Mouse (Mus musculus) lung, embryonic 14.5 days (tissue): ENCODE data around the gene Clip4. TPM values are rescaled to one million over a fixed set of nuclear protein-coding genes. Genes with fewer than 3 reads are reported as not detected.
"Not testable (repeated sequence)": the region's sequence is repeated elsewhere in the genome, so short reads cannot be mapped to it uniquely, and the experiment has no call there.

ENCODE experiments used
- ATAC-seq: fragments of 200-750 bp; cut with Nextera tagmentation; 2 replicates; pipeline ENCODE4 v1.8.0; 2017; ENCODE audit warnings: mild to moderate bottlenecking, moderate TSS enrichment, moderate library complexity; ENCODE audit not compliant: insufficient read depth
- DNase-seq: peaks from one replicate; pipeline ENCODE4 v3.0.0-alpha.2; 2015
- H3K27ac ChIP-seq: fragments of 300-500 bp; sonication (generic); 2 replicates; pipeline ENCODE4 v1.5.1; 2014; ENCODE audit warnings: low read depth, mild to moderate bottlenecking, moderate library complexity
- H3K27me3 ChIP-seq: fragments of 300-500 bp; sonication (generic); 2 replicates; pipeline ENCODE4 v1.6.1; 2014; ENCODE audit warnings: low read length, control low read depth; ENCODE audit not compliant: insufficient read depth
- H3K36me3 ChIP-seq: fragments of 300-500 bp; sonication (generic); 2 replicates; pipeline ENCODE4 v1.6.1; 2014; ENCODE audit warnings: control low read depth; ENCODE audit not compliant: insufficient read depth
- H3K4me1 ChIP-seq: fragments of 300-500 bp; sonication (generic); 2 replicates; pipeline ENCODE4 v1.6.1; 2014; ENCODE audit warnings: antibody characterized with exemption, control low read depth; ENCODE audit not compliant: insufficient read depth
- H3K4me2 ChIP-seq: fragments of 300-500 bp; sonication (generic); 2 replicates; pipeline ENCODE4 v1.6.1; 2014; ENCODE audit warnings: mild to moderate bottlenecking
- H3K4me3 ChIP-seq: fragments of 300-500 bp; sonication (generic); 2 replicates; pipeline ENCODE4 v1.5.1; 2014; ENCODE audit warnings: low read depth, low read length
- H3K9ac ChIP-seq: fragments of 300-500 bp; sonication (generic); 2 replicates; pipeline ENCODE4 v1.6.1; 2014
- H3K9me3 ChIP-seq: fragments of 300-500 bp; sonication (generic); 2 replicates; pipeline ENCODE4 v1.6.1; 2016; ENCODE audit warnings: low read depth, low read length, control low read depth
- CTCF ChIP-seq: IDR thresholded peaks from 2 replicates; pipeline ENCODE4 v1.5.1; 2016; ENCODE audit warnings: antibody characterized with exemption, low read depth
- WGBS: fragments of 180-500 bp; shearing (Covaris S2); extraction: QIAGEN DNeasy Blood & Tissue Kit; methylation state at CpG from one replicate; pipeline ENCODE4 v1.1.7; 2014; 5-methylcytosine and 5-hydroxymethylcytosine counted together
- polyA plus RNA-seq: library from polyadenylated mRNA; unstranded; fragments of >200 nt; fragmentation: Nextera tagmentation; extraction: Ambion mirVana; gene quantifications from 2 replicates; pipeline ENCODE4 v1.2.1, GENCODE M21; 2014

Gene Clip4
- 4.3 and 5.3 TPM in 2 replicates for polyA plus RNA-seq

DNA sequence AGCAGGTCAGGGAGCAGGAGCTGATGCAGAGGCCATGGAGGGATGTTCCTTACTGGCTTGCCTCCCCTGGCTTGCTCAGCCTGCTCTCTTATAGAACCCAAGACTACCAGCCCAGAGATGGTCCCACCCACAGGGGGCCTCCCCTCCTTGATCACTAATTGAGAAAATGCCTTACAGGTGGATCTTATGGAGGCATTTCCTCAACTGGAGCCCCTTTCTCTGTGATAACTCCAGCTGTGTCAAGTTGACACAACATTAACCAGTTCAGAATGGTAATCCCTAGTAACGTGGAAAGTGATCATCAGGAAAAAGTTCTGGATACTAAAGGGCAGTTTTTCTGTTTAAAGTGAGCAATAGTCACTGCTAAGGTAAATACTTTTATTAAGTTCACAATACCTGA is at the start of gene Clip4:
Gene Clip4, plus strand, starts transcription at position 301 of the 400 bp plus-strand sequence.
- H3K9me3 ChIP-seq, H3K27me3 ChIP-seq, ATAC-seq, H3K36me3 ChIP-seq, DNase-seq, H3K9ac ChIP-seq, H3K4me2 ChIP-seq, H3K4me1 ChIP-seq, H3K4me3 ChIP-seq, H3K27ac ChIP-seq: not testable (repeated sequence)
- 66% methylated on average over 1 of the region's 1 CpGs for WGBS

DNA sequence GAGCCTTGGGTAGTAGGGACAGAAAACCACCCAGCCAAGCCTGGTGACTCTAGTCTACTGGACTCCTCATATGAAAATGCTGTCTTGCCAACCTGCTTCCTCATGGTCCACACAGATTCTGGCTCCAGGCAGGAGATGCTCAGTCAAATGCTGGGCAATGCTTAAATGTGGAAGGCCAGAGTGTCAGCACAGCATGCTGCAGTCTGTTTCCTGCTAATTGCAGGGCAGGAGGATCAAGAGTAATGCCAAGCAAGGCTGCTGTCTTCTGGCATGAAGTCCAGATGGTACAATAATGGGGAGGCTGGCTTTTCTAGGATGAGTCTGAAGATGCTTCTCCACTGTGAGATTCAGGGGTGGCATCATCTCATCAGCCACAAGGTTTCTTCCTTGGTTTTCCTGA is 47.8 kb upstream of the Clip4 start:
- DNase-seq (no peak), ATAC-seq (no peak)

DNA sequence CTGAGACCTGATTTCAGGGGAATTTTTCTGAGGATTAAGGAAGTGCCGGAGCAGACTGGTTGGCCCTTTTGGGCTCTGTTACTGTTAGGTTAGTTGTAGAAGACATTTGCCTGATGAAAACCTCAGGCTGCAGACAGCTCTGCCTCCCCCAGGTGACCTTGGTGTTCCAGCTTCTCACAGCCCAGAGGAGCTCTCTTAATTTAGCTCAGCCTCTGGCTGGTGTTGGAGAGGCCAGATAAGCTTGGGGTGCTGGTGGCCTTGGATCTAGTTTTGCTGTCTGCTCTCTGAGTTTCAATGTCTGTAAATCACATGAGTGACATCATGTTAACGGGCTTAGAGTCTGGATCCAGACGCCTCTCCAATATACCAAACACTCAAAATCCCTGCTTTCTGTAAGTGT is 47.3 kb upstream of the Clip4 start:
- Histone ChIP-seq H3K9me3 (no peaks in the 10 kb centered on the region), H3K27ac (no peak overlapping the region), H3K4me2 (no peak overlapping the region), H3K36me3 (no peaks in the 10 kb centered on the region), H3K4me3 (no peak overlapping the region), H3K9ac (no peak overlapping the region), H3K4me1 (no peaks in the 10 kb centered on the region), H3K27me3 (no peaks in the 10 kb centered on the region)
- no peak for ATAC-seq
- no peak for TF ChIP-seq CTCF
- DNase-seq, result no peak
- 54% methylated on average over 3 of the region's 3 CpGs for WGBS

More for the DNA sequence above, 47.8 kb upstream of the Clip4 start:
- Histone ChIP-seq H3K4me2 (no peak overlapping the region), H3K9me3 (no peaks in the 10 kb centered on the region), H3K9ac (no peak overlapping the region), H3K27ac (no peak overlapping the region), H3K27me3 (no peaks in the 10 kb centered on the region), H3K36me3 (no peaks in the 10 kb centered on the region), H3K4me1 (no peaks in the 10 kb centered on the region), H3K4me3 (no peak overlapping the region)
- no peak for TF ChIP-seq CTCF

DNA sequence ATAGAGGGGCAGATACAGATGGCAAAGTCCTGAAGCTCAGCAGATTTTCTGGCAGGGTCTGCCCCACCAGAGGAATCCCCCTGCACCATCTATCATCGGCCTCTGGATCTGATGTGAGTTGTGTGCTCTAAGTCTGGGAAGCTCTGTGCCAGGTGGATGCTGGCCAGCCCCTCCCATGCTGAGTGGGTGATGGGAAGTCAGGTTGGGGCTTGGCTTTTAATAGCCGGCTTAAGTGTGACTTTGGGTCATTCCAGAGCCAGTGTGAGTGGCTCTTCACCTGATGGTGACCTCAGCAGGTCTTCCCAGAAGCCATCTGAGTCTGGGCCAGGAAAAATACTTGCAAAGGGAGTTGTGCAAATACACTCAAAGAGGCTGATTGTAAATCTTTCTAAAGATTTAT is 37.6 kb upstream of the Clip4 start:
- no peaks in the 10 kb centered on the region for H3K36me3 ChIP-seq
- H3K4me3 ChIP-seq, result no peak overlapping the region
- peak; percentile 63 for DNase-seq
- H3K27ac ChIP-seq, result no peak overlapping the region
- TF ChIP-seq CTCF, result no peak
- ATAC-seq, result peak; percentile 88
- no peaks in the 10 kb centered on the region for H3K4me1 ChIP-seq
- 34% methylated on average over 2 of the region's 2 CpGs for WGBS
- H3K9me3 ChIP-seq, result no peaks in the 10 kb centered on the region
- H3K4me2 ChIP-seq, result no peak overlapping the region
- H3K27me3 ChIP-seq, result no peaks in the 10 kb centered on the region
- no peak overlapping the region for H3K9ac ChIP-seq

DNA sequence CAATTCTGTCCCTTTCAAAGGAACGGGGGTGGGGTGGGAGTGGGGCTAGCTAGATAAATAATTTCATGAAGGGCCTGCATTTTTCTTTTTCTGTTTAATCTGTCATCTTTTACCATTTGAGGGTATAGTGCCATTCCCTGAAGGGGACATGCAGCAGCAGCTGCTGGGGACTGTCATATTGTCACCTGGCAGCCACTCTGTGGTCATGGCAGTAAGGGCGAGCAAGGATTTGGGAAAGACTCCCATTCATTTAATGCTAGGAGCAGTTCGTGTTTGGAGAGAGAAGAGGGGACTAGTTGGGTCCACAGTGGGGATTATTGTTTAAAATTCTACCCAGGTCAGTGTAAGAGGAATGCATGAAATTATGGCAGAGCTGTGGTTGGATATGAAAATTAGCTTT is 31.8 kb upstream of the Clip4 start:
- Histone ChIP-seq H3K36me3 (no peaks in the 10 kb centered on the region), H3K4me1 (no peaks in the 10 kb centered on the region), H3K9ac (no peak overlapping the region), H3K9me3 (no peaks in the 10 kb centered on the region), H3K4me3 (no peak overlapping the region), H3K27me3 (no peaks in the 10 kb centered on the region), H3K4me2 (no peak overlapping the region), H3K27ac (no peak overlapping the region)
- 27% methylated on average over 3 of the region's 3 CpGs for WGBS
- ATAC-seq (no peak), DNase-seq (no peak)
- TF ChIP-seq CTCF, result no peak

DNA sequence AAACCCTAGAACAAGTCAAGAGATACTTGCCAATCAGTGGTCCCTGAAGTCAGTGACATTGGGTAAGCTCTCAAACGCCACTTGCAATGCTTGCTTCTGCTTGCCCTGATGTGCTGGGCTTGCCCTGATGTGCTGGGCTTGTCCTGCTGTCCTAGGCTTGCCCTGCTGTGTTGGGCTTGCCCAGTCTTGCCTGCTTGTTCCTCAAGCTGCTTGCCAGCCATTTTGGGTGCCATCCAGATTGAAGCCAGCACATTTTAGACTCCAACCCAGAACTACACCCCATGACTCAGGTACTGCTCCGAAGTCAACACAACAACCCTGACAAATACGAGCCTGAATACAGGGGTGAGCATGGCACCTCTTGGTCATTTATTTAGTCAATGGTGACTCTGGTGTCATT is 26.1 kb upstream of the Clip4 start:
- ATAC-seq (no peak), DNase-seq (no peak)
- Histone ChIP-seq H3K9ac (no peak overlapping the region), H3K4me3 (no peak overlapping the region), H3K27ac (no peak overlapping the region), H3K9me3 (no peaks in the 10 kb centered on the region), H3K4me1 (no peaks in the 10 kb centered on the region), H3K36me3 (no peaks in the 10 kb centered on the region), H3K4me2 (no peak overlapping the region), H3K27me3 (no peaks in the 10 kb centered on the region)
- 78% methylated on average over 3 of the region's 3 CpGs for WGBS
- no peak for TF ChIP-seq CTCF

DNA sequence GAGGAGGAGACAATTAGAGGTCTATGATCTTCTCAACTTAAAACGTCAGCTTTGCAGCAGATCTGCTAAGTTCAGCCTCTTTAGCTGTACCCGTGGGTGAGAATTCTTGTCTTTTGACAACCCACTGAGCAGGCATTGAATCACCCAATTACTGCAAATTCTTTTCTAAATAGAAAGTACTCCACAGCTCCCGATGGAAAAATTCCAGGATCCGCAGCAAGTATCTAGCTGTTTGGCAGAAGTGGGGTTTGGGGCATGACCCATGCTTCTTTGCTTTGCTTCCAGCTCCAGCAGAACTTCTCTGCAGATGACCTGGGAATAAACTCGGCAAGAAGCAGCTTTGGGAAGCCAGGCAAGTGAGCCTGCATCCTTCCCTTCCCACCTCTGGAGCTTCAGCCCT is 25.3 kb upstream of the Clip4 start:
- Histone ChIP-seq H3K4me3 (no peak overlapping the region), H3K36me3 (no peaks in the 10 kb centered on the region), H3K27ac (no peak overlapping the region), H3K9ac (no peak overlapping the region), H3K4me2 (no peak overlapping the region), H3K4me1 (no peaks in the 10 kb centered on the region), H3K27me3 (no peaks in the 10 kb centered on the region), H3K9me3 (no peaks in the 10 kb centered on the region)
- ATAC-seq (no peak), DNase-seq (peak; percentile 72)
- 23% methylated on average over 5 of the region's 5 CpGs for whole genome bisulfite sequencing
- TF ChIP-seq CTCF, result no peak

DNA sequence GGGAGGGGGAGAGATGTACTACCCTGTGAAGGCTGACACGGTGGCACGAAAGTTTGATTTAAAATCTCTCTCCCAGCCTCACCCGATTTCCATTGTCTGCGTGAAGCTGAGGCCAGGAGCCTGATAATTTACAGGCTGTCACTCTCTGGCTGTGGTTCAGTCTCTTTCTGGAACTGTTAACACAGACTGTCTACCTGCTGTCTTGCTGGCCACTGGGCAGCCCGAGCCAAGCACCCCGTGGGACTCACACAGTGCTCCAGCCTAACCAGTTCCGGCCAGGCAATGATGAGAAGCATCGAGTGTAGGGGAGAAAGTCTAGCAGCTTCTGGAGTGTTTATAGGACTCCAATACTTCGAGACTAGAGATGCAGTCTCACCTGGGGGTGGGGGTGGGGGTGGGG is 22.2 kb upstream of the Clip4 start:
- H3K36me3 ChIP-seq, result no peaks in the 10 kb centered on the region
- no peak overlapping the region for H3K4me2 ChIP-seq
- ATAC-seq (no peak), DNase-seq (no peak)
- H3K4me3 ChIP-seq, result no peak overlapping the region
- no peak overlapping the region for H3K27ac ChIP-seq
- H3K27me3 ChIP-seq, result no peaks in the 10 kb centered on the region
- WGBS, result 69% methylated on average over 9 of the region's 9 CpGs
- H3K9ac ChIP-seq, result no peak overlapping the region
- no peak for TF ChIP-seq CTCF
- H3K9me3 ChIP-seq, result no peaks in the 10 kb centered on the region
- H3K4me1 ChIP-seq, result no peaks in the 10 kb centered on the region
